Mouse (Mus musculus) testis, postnatal 14 days (tissue): ENCODE measurements at regions not wholly inside any gene's neighbourhood (a gene's known extent, or its start where the extent isn't known, plus 50 kb on each side); places are given as distances from the start of the nearest gene placed in this dataset.

Experiments used
- DNase-seq: peaks from one replicate; pipeline ENCODE4 v3.0.0; 2021; ENCODE audit warnings: low spot score

- DNase-seq: no peak
These were observed 85.9 kb upstream of the Hs3st1 start for GRCm38 (mm10) chr5:39841186-39841585.

DNA sequence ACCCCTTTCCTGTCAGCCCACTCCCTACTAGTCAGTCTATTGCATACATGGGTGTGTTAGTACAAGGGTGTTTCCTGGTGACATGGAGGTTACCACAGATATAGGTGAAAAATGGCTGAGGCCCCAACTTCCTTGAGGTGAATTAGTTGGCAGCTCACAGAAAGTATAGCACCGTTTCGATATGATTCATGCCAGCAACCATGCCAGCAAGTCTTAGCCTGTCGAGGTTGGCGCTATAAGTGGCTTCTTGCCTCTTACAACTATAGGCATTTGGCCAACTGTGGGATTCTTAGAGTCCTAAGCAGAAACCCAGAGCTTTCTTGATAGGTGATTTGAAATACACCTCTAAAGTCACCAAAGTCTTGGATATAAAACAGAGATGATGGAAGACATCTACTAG lies 85.3 kb upstream of the Hs3st1 start:
- DNase-seq: no peak

DNA sequence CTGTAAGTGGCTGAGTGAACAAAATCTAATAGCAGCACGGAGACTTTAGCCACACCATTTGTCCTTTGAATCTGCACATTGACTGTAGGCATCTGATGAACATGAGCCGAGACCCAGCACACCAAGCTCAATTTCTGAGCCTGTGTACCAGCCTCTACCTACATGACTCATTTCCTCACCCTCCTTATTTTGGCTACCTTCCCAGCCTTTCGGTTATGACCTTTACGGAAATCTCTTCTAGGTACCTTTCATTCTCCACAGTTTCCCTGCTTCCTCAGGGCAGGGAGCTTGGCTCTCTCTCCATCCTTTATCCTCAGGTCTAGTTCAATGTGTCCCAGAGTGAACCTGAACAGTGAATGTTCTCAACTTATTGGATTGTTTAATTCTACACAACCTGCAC lies 77.3 kb upstream of the Hs3st1 start:
- DNase-seq: no peak

DNA sequence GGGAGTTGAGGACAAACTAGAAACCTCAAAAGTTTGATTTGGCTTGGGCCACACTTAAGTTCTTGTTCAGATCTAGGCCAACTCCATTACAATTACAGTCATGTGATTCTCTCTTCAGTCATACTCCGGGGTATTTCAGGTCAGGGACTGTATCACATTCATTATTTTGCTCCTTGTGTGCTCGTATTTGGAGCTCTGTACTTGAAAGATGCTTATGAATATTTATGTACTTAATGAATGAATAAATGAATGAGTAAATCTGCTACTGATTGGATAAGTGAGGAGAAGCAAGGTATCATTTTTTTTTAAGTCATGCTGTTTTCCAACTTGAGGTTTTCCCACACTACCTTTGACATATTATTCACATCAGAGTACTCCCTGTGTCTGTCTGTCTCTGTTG lies 69.4 kb upstream of the Hs3st1 start:
- no peak for DNase-seq

DNA sequence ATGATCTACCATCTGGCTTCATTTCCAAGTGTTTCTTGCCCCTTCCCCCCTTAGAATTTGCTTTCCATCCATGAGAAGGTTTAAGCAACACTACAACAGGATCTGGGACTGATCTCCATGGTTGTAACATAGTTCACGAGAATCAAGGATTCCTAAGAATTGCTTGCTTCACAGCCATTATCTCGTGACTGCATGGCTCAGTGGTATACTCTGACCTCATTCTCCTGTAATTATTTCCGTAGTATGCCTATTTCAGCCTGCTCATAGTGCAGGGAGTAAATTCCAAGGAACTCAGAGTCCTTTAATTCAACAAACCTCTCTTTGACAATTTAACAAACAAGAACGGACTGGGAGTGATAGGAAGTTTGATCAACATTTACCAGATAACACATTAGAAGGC lies 51.4 kb upstream of the Hs3st1 start:
- no peak for DNase-seq
